Mouse (Mus musculus) G1E (cell line): ENCODE data around the gene Gtf2h3. TPM values are rescaled to one million over a fixed set of nuclear protein-coding genes. Genes with fewer than 3 reads are reported as not detected.

Source experiments
- ATAC-seq: 2 replicates; pipeline ENCODE4 v1.8.0; 2016; ENCODE audit warnings: mild to moderate bottlenecking; ENCODE audit not compliant: insufficient number of reproducible peaks, poor library complexity, low FRiP score, severe bottlenecking; ENCODE audit errors: extremely low read depth
- DNase-seq: peaks from one replicate; pipeline ENCODE4 v3.0.0; 2012; ENCODE audit warnings: low spot score
- H3K27me3 ChIP-seq: 2 replicates; pipeline ENCODE4 v1.6.1; 2012; ENCODE audit warnings: mild to moderate bottlenecking, low read length, inconsistent platforms; ENCODE audit not compliant: insufficient read depth
- H3K36me3 ChIP-seq: replicated peaks from 2 replicates; pipeline ENCODE3; 2012; ENCODE audit warnings: mild to moderate bottlenecking, inconsistent platforms
- H3K4me1 ChIP-seq: 2 replicates; pipeline ENCODE4 v1.6.1; 2012; ENCODE audit warnings: low read depth, low read length, inconsistent platforms, mixed read lengths; ENCODE audit not compliant: insufficient read depth
- H3K4me3 ChIP-seq: 2 replicates; pipeline ENCODE4 v1.5.1; 2012; ENCODE audit warnings: low read depth, mild to moderate bottlenecking, inconsistent platforms, low read length, moderate library complexity, mixed read lengths
- H3K9me3 ChIP-seq: replicated peaks from 2 replicates; pipeline ENCODE4 v1.6.1; 2012; ENCODE audit warnings: inconsistent platforms
- CTCF ChIP-seq: IDR thresholded peaks from 2 replicates; pipeline ENCODE4 v1.5.1; 2012; ENCODE audit warnings: low read depth, low read length, inconsistent platforms, mixed read lengths
- GATA1 ChIP-seq: IDR thresholded peaks from 2 replicates; pipeline ENCODE4 v1.6.1; 2012; ENCODE audit warnings: borderline replicate concordance, low read length, inconsistent platforms, mixed read lengths
- GATA2 ChIP-seq: IDR thresholded peaks from 2 replicates; pipeline ENCODE4 v1.6.1; 2012; ENCODE audit warnings: low read depth, low read length, inconsistent platforms, borderline replicate concordance
- POLR2AphosphoS5 ChIP-seq: IDR thresholded peaks from 2 replicates; pipeline ENCODE4 v1.6.1; 2012; ENCODE audit warnings: low read depth, low read length, inconsistent platforms; ENCODE audit not compliant: insufficient replicate concordance
- TAL1 ChIP-seq: conservative IDR thresholded peaks from 2 replicates; pipeline ENCODE4 v1.6.1; 2012; ENCODE audit warnings: low read depth, low read length, inconsistent platforms, mixed read lengths
- polyA plus RNA-seq: library from polyadenylated mRNA; stranded (reverse); fragments of >175 nt; gene quantifications from 2 replicates; pipeline ENCODE4 v1.2.3, GENCODE M21; 2012
- total RNA-seq, 2 experiments: library from RNA; stranded (forward) in 1 of 2; stranded (reverse) in 1 of 2; fragments of 200-1000 nt in 1 of 2; fragments of >200 nt in 1 of 2; fragmentation: Nextera tagmentation in 1 of 2; gene quantifications; 2 replicates each; pipeline ENCODE4 v1.2.3; 2014 to 2017

The Gtf2h3 gene
- total and polyA plus RNA-seq, 3 experiments, result 8.2 to 88.9 (median 78.6) TPM

DNA sequence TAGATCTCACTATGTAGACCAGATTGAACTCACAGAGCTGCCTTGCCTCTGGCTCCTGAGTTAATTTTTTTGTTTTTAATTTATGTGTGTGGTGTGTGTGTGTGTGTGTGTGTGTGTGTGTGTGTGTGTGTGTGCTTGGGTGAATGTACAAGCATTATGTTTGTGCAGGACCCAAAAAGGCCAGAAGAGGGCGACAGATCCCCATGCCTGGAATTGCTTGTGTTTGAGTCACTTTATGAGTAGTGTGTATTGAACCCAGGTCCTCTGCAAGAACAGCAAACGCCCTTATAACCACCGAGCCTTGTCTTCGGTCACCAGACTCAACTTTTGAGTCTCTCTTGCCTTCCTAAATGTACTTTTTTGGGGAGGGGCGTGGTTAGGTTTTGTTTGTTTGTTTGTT is 23.4 kb downstream of the Gtf2h3 start:
- Histone ChIP-seq H3K36me3 (peaks cover 1% of the 10 kb centered on the region), H3K4me1 (peaks cover 3% of the 10 kb centered on the region; the same call in 1 of the 2 replicates), H3K27me3 (peaks cover 8% of the 10 kb centered on the region; the same call in 1 of the 2 replicates), H3K4me3 (no peak overlapping the region), H3K9me3 (no peaks in the 10 kb centered on the region)
- TF ChIP-seq CTCF (peak; percentile 60), GATA2 (no peak), POLR2AphosphoS5 (no peak)
- ATAC-seq, result no peak
- DNase-seq, result no peak

- no peak for DNase-seq
- H3K4me3 ChIP-seq, result no peak overlapping the region
- TF ChIP-seq POLR2AphosphoS5, result no peak
- TF ChIP-seq GATA1, result no peak
- TF ChIP-seq GATA2, result no peak
- no peak for TF ChIP-seq TAL1
- no peak for TF ChIP-seq CTCF
- no peaks in the 10 kb centered on the region for H3K9me3 ChIP-seq
- H3K36me3 ChIP-seq, result no peaks in the 10 kb centered on the region
- peaks cover 3% of the 10 kb centered on the region; the same call in 1 of the 2 replicates for H3K4me1 ChIP-seq
- ATAC-seq, result no peak
- no peaks in the 10 kb centered on the region; the same call in 1 of the 2 replicates for H3K27me3 ChIP-seq
Observed at GRCm38 (mm10) chr5:124604296-124604695, 25.4 kb downstream of the Gtf2h3 start.

DNA sequence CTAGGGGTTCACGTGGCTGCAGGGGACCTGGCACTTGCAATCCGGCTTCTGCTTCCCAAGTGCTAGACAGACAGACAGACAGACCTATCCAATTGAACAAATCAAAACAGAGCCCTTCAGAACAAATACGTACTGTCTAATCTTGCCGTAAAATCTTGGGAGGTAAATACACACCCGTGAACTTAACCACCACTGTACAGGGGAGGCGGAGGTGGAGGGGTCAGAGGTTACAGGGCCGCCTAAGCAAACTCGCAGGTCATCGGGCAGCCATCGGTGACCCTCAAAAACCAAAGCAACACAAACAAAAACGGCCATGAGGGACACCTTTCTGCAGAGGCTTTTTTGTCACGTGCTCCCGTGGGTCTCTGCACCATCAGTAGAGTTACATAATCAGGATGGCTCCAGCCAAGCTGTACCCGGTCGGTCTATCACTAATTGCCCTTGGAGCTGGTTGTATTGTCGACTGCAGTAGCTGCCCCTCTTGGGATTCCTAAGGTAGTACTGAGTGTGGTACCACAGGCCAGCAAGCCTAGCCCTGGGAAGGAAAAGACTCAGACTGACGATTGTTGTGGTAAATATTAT is 26.2 kb downstream of the Gtf2h3 start:
- DNase-seq (no peak), ATAC-seq (no peak)
- TF ChIP-seq CTCF (no peak), POLR2AphosphoS5 (no peak), GATA1 (no peak)
- Histone ChIP-seq H3K9me3 (no peaks in the 10 kb centered on the region), H3K4me3 (no peak overlapping the region), H3K4me1 (peaks cover 3% of the 10 kb centered on the region; the same call in 1 of the 2 replicates), H3K27me3 (peaks cover 4% of the 10 kb centered on the region; the same call in 1 of the 2 replicates), H3K36me3 (no peaks in the 10 kb centered on the region)

DNA sequence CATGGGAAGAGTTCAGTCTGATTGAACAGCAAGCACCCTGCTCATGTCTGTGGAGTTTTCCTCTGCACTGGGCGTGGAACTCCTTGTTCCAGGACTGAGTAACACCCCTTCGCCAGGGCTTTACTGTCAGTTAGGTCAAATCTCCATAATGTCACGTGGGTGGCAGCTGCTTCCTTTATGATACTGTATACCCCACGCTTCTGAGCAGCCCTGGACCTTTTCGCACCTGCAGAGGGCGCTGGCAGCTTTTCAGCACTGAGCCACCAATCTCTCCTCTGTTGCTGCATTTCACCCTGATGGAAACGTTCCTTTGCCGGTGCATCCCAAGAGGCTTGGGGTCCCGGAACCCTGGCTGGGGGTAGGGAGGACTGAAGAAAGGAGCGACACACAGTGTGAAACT is 32.0 kb downstream of the Gtf2h3 start:
- Histone ChIP-seq H3K9me3 (no peaks in the 10 kb centered on the region), H3K27me3 (peaks cover 4% of the 10 kb centered on the region; the same call in 1 of the 2 replicates), H3K4me1 (no peaks in the 10 kb centered on the region), H3K36me3 (no peaks in the 10 kb centered on the region), H3K4me3 (no peak overlapping the region)
- TF ChIP-seq GATA2 (no peak), POLR2AphosphoS5 (no peak), TAL1 (no peak)
- ATAC-seq, result no peak
- DNase-seq, result no peak

GRCm38 (mm10) chr5:124614709-124615108 is 35.8 kb downstream of the Gtf2h3 start:
- H3K4me1 ChIP-seq, result no peaks in the 10 kb centered on the region; the same call in 1 of the 2 replicates
- ATAC-seq (no peak), DNase-seq (no peak)
- no peaks in the 10 kb centered on the region for H3K36me3 ChIP-seq
- H3K9me3 ChIP-seq, result no peaks in the 10 kb centered on the region
- no peak overlapping the region for H3K4me3 ChIP-seq
- TF ChIP-seq GATA1, result no peak
- no peak for TF ChIP-seq CTCF
- no peak for TF ChIP-seq POLR2AphosphoS5
- TF ChIP-seq TAL1, result no peak
- no peak for TF ChIP-seq GATA2
- H3K27me3 ChIP-seq, result 0 out of 2 replicates have a peak, but pooled peaks cover 3% of the 10 kb centered on the region

- no peaks in the 10 kb centered on the region; the same call in 1 of the 2 replicates for H3K4me1 ChIP-seq
- ATAC-seq (no peak), DNase-seq (no peak)
- H3K4me3 ChIP-seq, result no peak overlapping the region
- TF ChIP-seq CTCF (no peak), GATA2 (no peak), TAL1 (no peak), GATA1 (no peak), POLR2AphosphoS5 (no peak)
- H3K36me3 ChIP-seq, result no peaks in the 10 kb centered on the region
- no peaks in the 10 kb centered on the region for H3K9me3 ChIP-seq
- H3K27me3 ChIP-seq, result peaks cover 7% of the 10 kb centered on the region
Observed at GRCm38 (mm10) chr5:124618711-124619110, 39.8 kb downstream of the Gtf2h3 start.

DNA sequence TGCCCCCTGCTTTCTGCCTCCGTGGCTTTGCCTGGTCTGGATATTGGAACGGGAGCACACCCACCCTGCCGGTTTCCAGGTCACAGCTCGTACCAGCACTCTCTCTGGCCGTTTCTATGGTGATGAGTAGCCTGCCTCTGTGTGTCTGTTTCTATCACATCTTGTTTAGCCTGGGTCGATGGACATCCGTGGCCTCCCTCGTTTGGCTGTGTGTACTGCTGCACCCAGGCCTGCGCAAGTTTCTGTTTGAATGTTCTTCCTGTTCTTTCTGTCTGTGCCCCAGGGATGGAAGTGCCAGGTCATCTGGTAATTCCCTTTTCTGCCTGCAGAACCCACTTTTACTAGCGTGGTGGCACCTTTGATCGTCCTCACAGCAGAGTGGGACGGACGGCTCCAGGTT is 42.4 kb downstream of the Gtf2h3 start:
- ATAC-seq (no peak), DNase-seq (no peak)
- TF ChIP-seq GATA1 (no peak), TAL1 (no peak), CTCF (no peak), POLR2AphosphoS5 (no peak), GATA2 (no peak)
- Histone ChIP-seq H3K9me3 (no peaks in the 10 kb centered on the region), H3K36me3 (no peaks in the 10 kb centered on the region), H3K4me1 (no peaks in the 10 kb centered on the region; the same call in 1 of the 2 replicates), H3K27me3 (peaks cover 10% of the 10 kb centered on the region), H3K4me3 (no peak overlapping the region)
